Mouse (Mus musculus) adrenal gland, adult 2 months (tissue): Measurements from ENCODE around the gene Kcnk5. TPM values are rescaled to one million over a fixed set of nuclear protein-coding genes. Genes with fewer than 3 reads are reported as not detected.
A peak's percentile ranks its signal among the peaks of the same experiment; 100 is the strongest.

Experiments
- DNase-seq: peaks from one replicate; pipeline ENCODE4 v3.0.0; 2021
- polyA plus RNA-seq: library from polyadenylated mRNA; depleted of rRNA; stranded (reverse); fragments of >200 nt; gene quantifications from 2 replicates; pipeline ENCODE4 v1.2.3, GENCODE M21; 2012; rRNA removed
- total RNA-seq, 2 experiments: library from RNA; stranded (reverse); gene quantifications; 2 replicates each; pipeline ENCODE4 v1.2.3; 2021

Gene Kcnk5
- total and polyA plus RNA-seq, 3 experiments, result 8.6 to 9.8 (median 9.5) TPM

DNA sequence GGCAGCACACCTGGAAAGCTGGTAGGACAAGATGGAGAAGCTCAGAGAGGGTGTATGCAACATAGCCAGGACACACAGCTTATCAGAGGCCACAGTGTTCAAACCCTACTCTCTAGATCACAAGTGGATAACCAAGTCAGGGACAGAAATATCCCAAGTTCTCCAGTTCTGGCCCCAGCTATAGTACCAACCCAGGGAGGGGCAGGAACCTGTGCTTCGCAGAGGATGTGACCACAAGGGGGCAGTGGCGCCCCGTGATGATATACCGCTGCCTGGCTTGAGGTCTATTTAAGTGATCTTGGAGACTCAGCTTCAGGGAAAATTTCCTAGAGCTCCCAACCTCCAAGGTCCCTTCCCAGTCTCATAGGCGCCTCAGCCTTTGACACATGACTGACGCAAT, 67.6 kb downstream of the Kcnk5 start:
- DNase-seq, result peak; percentile 88

- DNase-seq, result peak; percentile 5
Measured at GRCm38 (mm10) chr14:20113189-20113961, 68.2 kb downstream of the Kcnk5 start.

- no peak for DNase-seq
Measured at GRCm38 (mm10) chr14:20112218-20112617, 69.4 kb downstream of the Kcnk5 start.

GRCm38 (mm10) chr14:20110945-20111344, 70.7 kb downstream of the Kcnk5 start:
- no peak for DNase-seq

GRCm38 (mm10) chr14:20106271-20106670, 75.3 kb downstream of the Kcnk5 start:
- no peak for DNase-seq

DNA sequence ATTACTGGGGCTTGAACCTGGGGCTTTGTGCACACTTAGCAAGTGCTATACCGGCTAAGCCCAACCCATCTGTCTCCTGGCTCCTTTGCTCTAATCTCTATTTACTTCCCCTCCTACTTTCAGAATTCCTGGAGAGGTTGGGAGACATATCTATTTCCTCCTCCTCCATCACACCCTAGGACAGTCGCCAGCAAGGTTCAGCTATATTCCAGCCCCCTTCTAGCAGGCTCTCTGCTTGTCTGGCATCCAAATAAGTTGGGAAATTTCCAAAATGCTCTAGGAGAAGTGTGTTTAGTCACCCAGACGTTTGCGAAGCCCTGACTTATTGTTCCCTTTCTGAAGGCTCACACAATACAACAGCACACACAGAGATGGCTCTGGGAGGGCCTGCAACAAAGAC, 78.4 kb downstream of the Kcnk5 start:
- peak; percentile 39 for DNase-seq

DNA sequence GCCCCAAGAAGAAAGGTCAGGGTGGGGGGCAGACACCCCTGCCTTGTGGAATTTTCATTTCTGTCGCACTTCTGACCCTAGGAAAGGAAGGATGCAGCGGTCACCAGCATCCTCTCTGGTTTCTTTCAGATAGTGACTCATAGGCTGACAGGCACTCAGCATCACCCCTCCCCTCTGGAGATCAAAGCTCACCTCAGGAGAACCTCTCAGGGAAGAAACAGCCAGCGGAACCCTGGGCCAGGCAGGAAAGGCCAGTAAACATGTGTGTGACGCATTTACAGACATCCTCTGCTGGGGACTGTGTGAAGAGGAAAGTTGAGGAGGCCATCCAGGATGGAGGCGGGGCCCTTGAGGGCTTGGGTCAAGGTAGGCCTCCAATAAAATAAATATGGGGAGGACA, 83.5 kb downstream of the Kcnk5 start:
- DNase-seq, result peak; percentile 65

GRCm38 (mm10) chr14:20094942-20095341, 86.7 kb downstream of the Kcnk5 start:
- DNase-seq, result no peak

GRCm38 (mm10) chr14:20093493-20093892, 88.1 kb downstream of the Kcnk5 start:
- no peak for DNase-seq

Other genes starting within 250 kb of the Kcnk5 start
- gene Gng2, start 204.2 kb downstream of the Kcnk5 start, total RNA-seq, result 10 to 100 TPM; 32.8 to 39.5 TPM
- gene Gng2, start 204.2 kb downstream of the Kcnk5 start, polyA plus RNA-seq, result 3.3 and 3.7 TPM in 2 replicates
- 1 to 10 TPM; 6.2 to 7.0 TPM for gene Saysd1, start 43.3 kb downstream of the Kcnk5 start, total RNA-seq
- 8.5 and 9.8 TPM in 2 replicates for gene Saysd1, start 43.3 kb downstream of the Kcnk5 start, polyA plus RNA-seq
- not detected for gene Kcnk16, start 87.4 kb upstream of the Kcnk5 start, total RNA-seq
- gene Kcnk16, start 87.4 kb upstream of the Kcnk5 start, polyA plus RNA-seq, result not detected in 2 replicates
- 10 to 100 TPM; 45.7 to 55.2 TPM for gene Nudt13, start 112.9 kb upstream of the Kcnk5 start, total RNA-seq
- gene Nudt13, start 112.9 kb upstream of the Kcnk5 start, polyA plus RNA-seq, result 22.3 and 23.2 TPM in 2 replicates
- 10 to 100 TPM; 41.4 to 43.6 TPM for gene Ecd, start 166.3 kb upstream of the Kcnk5 start, total RNA-seq
- gene Ecd, start 166.3 kb upstream of the Kcnk5 start, polyA plus RNA-seq, result 10.3 and 14.9 TPM in 2 replicates
- 10 to 100 TPM; 40.2 to 41.6 TPM for gene Fam149b, start 166.4 kb upstream of the Kcnk5 start, total RNA-seq
- 14.9 and 15.2 TPM in 2 replicates for gene Fam149b, start 166.4 kb upstream of the Kcnk5 start, polyA plus RNA-seq
- gene Dnajc9, start 207.1 kb upstream of the Kcnk5 start, total RNA-seq, result 10 to 100 TPM; 28.8 to 33.6 TPM
- gene Dnajc9, start 207.1 kb upstream of the Kcnk5 start, polyA plus RNA-seq, result 36.4 and 40.3 TPM in 2 replicates
- 10 to 100 TPM; 56.4 to 81.3 TPM for gene Mrps16, start 211.8 kb upstream of the Kcnk5 start, total RNA-seq
- gene Mrps16, start 211.8 kb upstream of the Kcnk5 start, polyA plus RNA-seq, result 58.8 and 64.4 TPM in 2 replicates